Mouse (Mus musculus) heart, embryonic 16.5 days (tissue): ENCODE data around the gene Eef2k. TPM values are rescaled to one million over a fixed set of nuclear protein-coding genes. Genes with fewer than 3 reads are reported as not detected.

ENCODE experiments used
- ATAC-seq: fragments of 200-750 bp; cut with Nextera tagmentation; replicated peaks from 2 replicates; pipeline ENCODE4 v1.8.0; 2017; ENCODE audit warnings: moderate number of reproducible peaks; ENCODE audit not compliant: insufficient read depth, low FRiP score; ENCODE audit errors: extremely low read depth
- H3K27ac ChIP-seq: fragments of 300-500 bp; sonication (generic); 2 replicates; pipeline ENCODE4 v1.5.1; 2014; ENCODE audit warnings: mild to moderate bottlenecking, low read length, control low read depth, moderate library complexity
- H3K27me3 ChIP-seq: fragments of 300-500 bp; sonication (generic); 2 replicates; pipeline ENCODE4 v1.6.1; 2014; ENCODE audit warnings: low read length, mixed read lengths; ENCODE audit not compliant: control insufficient read depth, insufficient read depth
- H3K36me3 ChIP-seq: fragments of 300-500 bp; sonication (generic); 2 replicates; pipeline ENCODE4 v1.6.1; 2014; ENCODE audit not compliant: control insufficient read depth, insufficient read depth
- H3K4me1 ChIP-seq: fragments of 300-500 bp; sonication (generic); 2 replicates; pipeline ENCODE4 v1.6.1; 2014; ENCODE audit warnings: low read length, mixed read lengths; ENCODE audit not compliant: control insufficient read depth, insufficient read depth
- H3K4me2 ChIP-seq: fragments of 300-500 bp; sonication (generic); 2 replicates; pipeline ENCODE4 v1.6.1; 2014; ENCODE audit warnings: low read depth, mild to moderate bottlenecking, control low read depth, low read length
- H3K4me3 ChIP-seq: fragments of 300-500 bp; sonication (generic); 2 replicates; pipeline ENCODE4 v1.5.1; 2014; ENCODE audit warnings: mild to moderate bottlenecking, control low read depth, low read length
- H3K9ac ChIP-seq: fragments of 300-500 bp; sonication (generic); 2 replicates; pipeline ENCODE4 v1.6.1; 2014; ENCODE audit warnings: low read length, control low read depth
- H3K9me3 ChIP-seq: fragments of 300-500 bp; sonication (generic); replicated peaks from 2 replicates; pipeline ENCODE4 v1.6.1; 2016; ENCODE audit warnings: low read length; ENCODE audit not compliant: control insufficient read depth
- WGBS: fragments of 180-500 bp; shearing (Covaris S2); extraction: QIAGEN DNeasy Blood & Tissue Kit; methylation state at CpG from one replicate; pipeline ENCODE4 v1.1.7; 2014; 5-methylcytosine and 5-hydroxymethylcytosine counted together
- polyA plus RNA-seq: library from polyadenylated mRNA; unstranded; fragments of >200 nt; fragmentation: Nextera tagmentation; extraction: Ambion mirVana; gene quantifications from 2 replicates; pipeline ENCODE4 v1.2.1, GENCODE M21; 2015

The Eef2k gene
- polyA plus RNA-seq, 1 experiment from 2014 or later: 35.8 TPM

DNA sequence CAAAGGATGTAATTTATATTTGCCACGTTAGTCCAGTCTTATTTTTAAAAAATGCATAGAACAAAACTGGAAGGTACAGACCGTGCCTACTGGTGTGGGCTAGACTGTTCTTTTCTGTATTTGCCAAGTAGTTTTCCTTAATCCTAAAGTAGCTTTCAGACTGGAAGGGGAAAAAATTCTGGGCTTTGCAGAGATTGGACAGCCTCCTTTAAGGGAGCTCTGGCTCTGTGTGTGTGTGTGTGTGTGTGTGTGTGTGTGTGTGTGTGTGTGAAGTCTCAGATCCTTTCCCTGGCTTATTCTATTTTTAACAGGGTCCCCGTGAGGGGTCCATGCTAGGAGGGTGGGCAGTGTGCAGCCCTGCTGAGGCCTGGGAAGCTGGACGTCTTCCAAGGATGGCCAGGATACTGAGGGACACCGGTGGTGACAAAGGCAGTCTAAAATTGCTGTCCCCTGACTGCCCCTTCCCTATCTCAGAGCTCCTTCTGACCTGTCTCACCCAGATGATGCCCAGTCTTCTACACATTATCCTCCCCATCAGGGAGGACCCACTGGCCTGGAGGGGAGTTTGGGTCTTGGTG, 27.9 kb downstream of the Eef2k start:
- no peaks in the 10 kb centered on the region for H3K27me3 ChIP-seq
- no peaks in the 10 kb centered on the region for H3K36me3 ChIP-seq
- H3K4me3 ChIP-seq: no peak overlapping the region
- 40% methylated on average over 5 of the region's 5 CpGs for WGBS
- H3K27ac ChIP-seq: peak overlapping the region; percentile 85
- H3K9me3 ChIP-seq: no peaks in the 10 kb centered on the region
- H3K4me2 ChIP-seq: 0 out of 2 replicates have a peak overlapping the region, but pooled peaks have one; percentile 29
- H3K4me1 ChIP-seq: peaks cover 44% of the 10 kb centered on the region
- H3K9ac ChIP-seq: peak overlapping the region; percentile 56; the same call in 1 of the 2 replicates
- ATAC-seq: 0 out of 2 replicates have a peak, but pooled peaks have one; percentile 14

DNA sequence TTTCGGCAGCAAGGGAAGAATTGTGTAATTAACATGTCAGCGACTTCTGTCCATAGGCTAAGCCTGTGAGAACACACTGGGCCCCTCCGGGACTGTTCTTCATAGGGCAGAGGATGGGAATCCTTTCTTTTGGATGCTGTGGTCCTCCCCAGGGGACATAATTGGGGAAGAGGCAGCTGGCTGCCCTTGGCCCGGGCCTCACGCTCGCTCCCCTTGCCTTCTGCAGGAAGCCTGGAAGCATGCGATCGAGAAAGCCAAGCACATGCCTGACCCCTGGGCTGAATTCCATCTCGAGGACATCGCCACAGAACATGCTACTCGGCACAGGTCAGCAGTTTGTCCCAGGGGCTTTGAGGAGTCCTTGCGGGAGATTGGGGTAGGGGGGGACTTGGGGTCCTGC, 30.5 kb downstream of the Eef2k start:
- no peak overlapping the region for H3K27ac ChIP-seq

DNA sequence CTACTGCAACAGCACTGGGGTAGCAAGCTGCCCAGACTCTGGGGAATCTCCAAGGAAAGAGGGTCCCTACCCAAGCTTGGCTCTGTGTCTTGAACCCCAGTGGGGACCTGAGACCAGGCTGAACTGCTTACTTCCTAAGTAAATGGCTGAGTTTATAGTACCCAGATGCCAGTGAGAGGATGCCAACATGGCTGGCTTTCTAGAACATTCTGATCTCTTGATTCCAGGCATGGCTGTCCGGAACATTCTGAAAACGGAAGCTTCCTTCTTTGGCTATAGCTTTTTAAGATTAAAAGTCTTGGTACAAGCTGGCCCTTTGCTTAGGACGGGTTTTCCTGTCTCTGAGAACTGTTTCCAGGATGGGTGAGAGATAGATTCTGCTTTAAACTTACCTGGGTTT, 31.4 kb downstream of the Eef2k start:
- Histone ChIP-seq H3K4me2 (no peak overlapping the region), H3K36me3 (0 out of 2 replicates have a peak, but pooled peaks cover 3% of the 10 kb centered on the region), H3K4me3 (no peak overlapping the region), H3K9ac (no peak overlapping the region), H3K4me1 (peaks cover 25% of the 10 kb centered on the region), H3K9me3 (no peaks in the 10 kb centered on the region), H3K27me3 (no peaks in the 10 kb centered on the region), H3K27ac (no peak overlapping the region)
- ATAC-seq: no peak
- WGBS: 87% methylated on average over 3 of the region's 3 CpGs

More for the DNA sequence above, 30.5 kb downstream of the Eef2k start:
- Histone ChIP-seq H3K4me3 (no peak overlapping the region), H3K36me3 (0 out of 2 replicates have a peak, but pooled peaks cover under 1% of the 10 kb centered on the region), H3K4me1 (peaks cover 31% of the 10 kb centered on the region), H3K27me3 (no peaks in the 10 kb centered on the region), H3K4me2 (no peak overlapping the region), H3K9ac (no peak overlapping the region), H3K9me3 (no peaks in the 10 kb centered on the region)
- WGBS: 76% methylated on average over 12 of the region's 12 CpGs
- no peak for ATAC-seq

DNA sequence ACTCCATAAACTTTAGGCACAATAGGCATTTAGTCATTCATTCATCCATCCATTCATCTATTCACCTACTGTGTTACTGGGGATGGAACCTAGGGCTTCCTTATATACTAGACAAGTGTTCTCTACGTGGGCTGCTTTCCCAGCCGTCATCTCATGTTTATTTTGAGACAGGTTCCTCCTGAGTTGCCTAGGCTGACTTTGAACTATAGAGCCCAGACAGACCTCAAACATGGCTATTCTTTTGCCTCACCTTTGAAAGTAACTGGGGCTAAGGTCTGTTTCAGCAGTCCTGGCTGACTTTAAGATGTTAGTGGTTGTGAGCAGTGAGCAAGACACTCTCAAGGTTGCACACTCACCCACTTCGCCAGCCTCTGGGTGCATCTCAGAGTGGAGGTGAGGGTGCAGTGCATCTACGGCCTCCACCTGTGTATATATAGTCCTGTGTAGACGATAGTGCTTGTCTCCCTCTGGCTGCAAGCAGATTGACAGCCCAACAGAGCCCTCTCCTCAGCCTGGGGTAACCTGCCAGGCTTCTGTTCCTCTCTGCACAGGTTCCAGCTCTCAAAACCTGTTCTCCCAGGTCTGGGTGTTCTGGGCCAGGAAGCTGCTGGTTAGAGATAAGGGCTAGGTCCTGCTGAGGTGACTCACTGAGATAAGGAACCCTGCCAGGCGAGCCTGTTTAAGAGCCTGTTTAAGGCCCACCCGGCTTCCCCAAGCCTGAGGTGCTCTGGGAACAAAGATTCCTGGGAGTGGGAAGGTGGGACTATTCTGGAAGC, 32.3 kb downstream of the Eef2k start:
- H3K4me2 ChIP-seq: no peak overlapping the region

DNA sequence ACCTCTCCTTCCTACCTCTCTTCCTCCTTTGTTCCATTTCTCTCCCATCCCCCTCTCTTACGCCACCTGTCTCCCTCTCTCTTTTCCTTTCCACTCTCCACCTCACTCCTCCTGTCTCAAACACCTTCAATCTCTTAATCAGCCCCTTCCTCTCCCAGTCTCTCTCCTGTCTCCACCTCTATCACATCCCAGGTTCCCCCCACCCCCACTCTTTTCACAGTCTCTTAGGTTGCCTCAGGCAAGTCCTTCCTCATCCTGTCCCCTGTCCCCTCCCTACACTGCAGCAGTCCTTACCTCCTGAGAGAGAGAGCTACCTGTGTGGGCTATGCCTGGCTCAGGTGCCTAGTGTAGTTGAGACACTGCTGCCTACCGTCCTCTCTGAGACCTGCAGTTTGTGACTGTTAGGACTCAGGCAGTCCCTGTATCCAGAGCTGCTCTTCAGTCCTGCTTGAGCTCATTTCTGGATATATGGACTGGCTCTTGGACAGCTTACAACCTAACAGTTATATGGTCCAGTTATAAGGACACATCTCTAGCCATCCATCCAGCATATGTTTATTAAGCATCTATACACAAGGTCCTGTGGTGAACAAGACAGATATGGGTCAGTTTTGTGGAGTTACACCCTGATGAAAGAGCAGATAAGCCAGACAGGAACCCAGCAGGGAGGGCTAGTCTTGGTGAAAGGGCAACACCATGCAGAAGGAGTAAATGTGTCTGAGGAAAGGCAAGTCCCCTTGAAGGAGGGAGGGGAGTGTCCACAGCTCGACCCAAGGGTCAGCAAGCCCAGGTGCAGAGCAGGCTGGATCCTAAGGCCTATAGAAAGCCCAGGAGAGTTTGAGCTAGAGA, 33.1 kb downstream of the Eef2k start:
- peaks cover 9% of the 10 kb centered on the region for H3K4me1 ChIP-seq
- no peak overlapping the region for H3K27ac ChIP-seq
- H3K27me3 ChIP-seq: no peaks in the 10 kb centered on the region
- WGBS: 66% methylated on average over 3 of the region's 3 CpGs
- no peaks in the 10 kb centered on the region for H3K9me3 ChIP-seq
- H3K9ac ChIP-seq: peak overlapping the region; percentile 43; the same call in 1 of the 2 replicates
- H3K4me2 ChIP-seq: no peak overlapping the region
- no peak for ATAC-seq
- peaks cover 8% of the 10 kb centered on the region for H3K36me3 ChIP-seq
- H3K4me3 ChIP-seq: no peak overlapping the region

More for the DNA sequence above, 32.3 kb downstream of the Eef2k start:
- Histone ChIP-seq H3K36me3 (0 out of 2 replicates have a peak, but pooled peaks cover 3% of the 10 kb centered on the region), H3K4me3 (no peak overlapping the region), H3K27me3 (no peaks in the 10 kb centered on the region), H3K9ac (peak overlapping the region; percentile 43), H3K27ac (no peak overlapping the region), H3K4me1 (peaks cover 17% of the 10 kb centered on the region), H3K9me3 (no peaks in the 10 kb centered on the region)
- ATAC-seq: no peak; the same call in 1 of the 2 replicates
- WGBS: 45% methylated on average over 7 of the region's 7 CpGs

DNA sequence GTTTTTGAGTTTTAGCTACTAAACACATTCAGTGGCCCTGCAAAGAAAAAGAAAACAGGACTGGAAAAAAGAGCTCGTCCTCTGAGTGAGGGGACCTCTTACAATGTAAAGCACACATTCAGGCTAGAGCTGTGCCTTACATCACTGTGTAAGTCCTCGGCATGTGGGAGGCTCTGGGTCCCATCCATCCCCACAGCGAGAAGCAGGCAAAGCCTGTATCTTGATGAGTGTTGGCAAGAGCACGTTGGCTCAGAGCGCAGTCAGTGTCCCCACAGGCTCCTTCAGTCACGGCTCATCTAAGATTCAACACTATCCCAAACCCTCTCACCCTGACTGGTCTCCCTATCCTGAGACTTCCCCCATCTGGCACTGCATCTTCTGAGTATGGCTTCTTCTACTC, 35.6 kb downstream of the Eef2k start:
- ATAC-seq: no peak
- no peak overlapping the region for H3K4me2 ChIP-seq
- 67% methylated on average over 6 of the region's 6 CpGs for WGBS

DNA sequence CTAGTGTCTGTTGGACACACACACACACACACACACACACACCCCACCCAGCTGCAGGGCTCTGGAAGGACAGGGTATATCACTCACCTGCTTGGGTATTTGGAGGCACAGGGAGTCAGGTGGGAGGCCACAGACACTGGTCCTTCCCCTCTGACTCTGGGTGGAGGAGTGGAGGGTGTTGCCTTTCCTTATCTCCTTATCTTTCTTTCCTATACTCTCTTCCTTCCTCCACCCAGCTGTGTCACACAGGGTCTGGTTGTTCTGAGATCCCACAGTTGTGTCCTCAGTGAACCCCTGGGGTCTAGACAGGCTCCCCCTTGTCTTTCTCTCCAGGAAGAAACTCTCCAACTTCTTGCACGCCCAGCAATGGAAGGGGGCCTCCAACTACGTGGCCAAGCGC, 37.3 kb downstream of the Eef2k start:
- no peak for ATAC-seq
- H3K9ac ChIP-seq: no peak overlapping the region
- no peak overlapping the region for H3K4me3 ChIP-seq
- no peak overlapping the region for H3K27ac ChIP-seq
- H3K4me1 ChIP-seq: peaks cover 6% of the 10 kb centered on the region
- H3K9me3 ChIP-seq: no peaks in the 10 kb centered on the region
- H3K4me2 ChIP-seq: no peak overlapping the region
- no peaks in the 10 kb centered on the region for H3K27me3 ChIP-seq
- peaks cover 26% of the 10 kb centered on the region for H3K36me3 ChIP-seq
- 78% methylated on average over 3 of the region's 3 CpGs for WGBS

More for the DNA sequence above, 35.6 kb downstream of the Eef2k start:
- H3K9ac ChIP-seq: no peak overlapping the region
- no peak overlapping the region for H3K4me3 ChIP-seq
- H3K27me3 ChIP-seq: no peaks in the 10 kb centered on the region
- H3K36me3 ChIP-seq: peaks cover 13% of the 10 kb centered on the region
- H3K9me3 ChIP-seq: no peaks in the 10 kb centered on the region
- peaks cover 8% of the 10 kb centered on the region for H3K4me1 ChIP-seq
- H3K27ac ChIP-seq: no peak overlapping the region

DNA sequence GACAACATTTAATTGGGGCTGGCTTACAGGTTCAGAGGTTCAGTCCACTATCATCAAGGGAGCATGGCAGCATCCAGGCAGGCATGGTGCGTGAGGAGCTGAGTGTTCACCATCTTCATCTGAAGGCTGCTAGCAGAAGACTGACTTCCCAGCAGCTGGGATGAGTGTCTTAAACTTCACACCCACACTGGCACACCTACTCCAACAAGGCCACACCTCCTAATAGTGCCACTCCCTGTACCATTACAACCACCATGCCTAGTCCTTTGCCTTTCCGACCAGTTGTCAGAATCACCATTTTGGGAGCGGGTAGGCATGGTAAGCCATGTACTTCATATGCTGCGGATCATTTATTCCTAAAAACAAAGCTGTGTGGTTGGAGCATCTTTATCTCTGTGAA, 38.1 kb downstream of the Eef2k start:
- no peaks in the 10 kb centered on the region for H3K9me3 ChIP-seq
- no peak overlapping the region for H3K4me3 ChIP-seq
- peaks cover under 1% of the 10 kb centered on the region; the same call in 1 of the 2 replicates for H3K4me1 ChIP-seq
- no peak overlapping the region for H3K27ac ChIP-seq
- H3K27me3 ChIP-seq: no peaks in the 10 kb centered on the region
- no peak overlapping the region for H3K4me2 ChIP-seq
- no peak overlapping the region for H3K9ac ChIP-seq
- peaks cover 31% of the 10 kb centered on the region for H3K36me3 ChIP-seq
- no peak for ATAC-seq
- WGBS: over 99% methylated on average over 4 of the region's 4 CpGs
